In genomic region chr9:54699345-54700173, GRCm38 (mm10) we compare ENCODE assay signal across 8 mouse cellular contexts. TPM values are rescaled to one million over a fixed set of nuclear protein-coding genes. Genes with fewer than 3 reads are reported as not detected.
DNase-seq lines count a peak whose midpoint lies in the region; ATAC-seq lines count a peak whose summit lies in the region.

No protein-coding gene starts in this region.

- no peaks in the 10 kb centered on the region for H3K36me3 ChIP-seq in hindbrain, embryonic 13.5 days

- H3K9ac ChIP-seq in hindbrain, embryonic 13.5 days: peak overlapping the region; percentile 85

- peak; percentile 77 for DNase-seq in T-cell, adult 2 months (ENCODE audit: low spot score)
- DNase-seq in cerebellum, postnatal 25 days: peak; percentile 86 to 88
- peak; percentile 78 for DNase-seq in frontal cortex, postnatal 36 days (ENCODE audit: low spot score in 2 of 2)
- DNase-seq in layer of hippocampus, postnatal 36 days: peak; percentile 77 to 79
- DNase-seq in lung, postnatal 14 days: peak; percentile 83
- DNase-seq in retina, embryonic 14.5 days (ENCODE audit: low spot score): peak; percentile 71
- DNase-seq in thymus, postnatal 36 days: peak; percentile 34 to 46

- H3K4me2 ChIP-seq in hindbrain, embryonic 13.5 days: peak overlapping the region; percentile 86

- peak; percentile 80 for ATAC-seq in hindbrain, embryonic 13.5 days (ENCODE audit: low FRiP score)

- peaks cover 14% of the 10 kb centered on the region for H3K4me1 ChIP-seq in hindbrain, embryonic 13.5 days (replicated peaks)

- H3K4me3 ChIP-seq in hindbrain, embryonic 13.5 days: peak overlapping the region; percentile 65

- under 1% methylated on average over 91 of the region's 92 CpGs for WGBS in hindbrain, embryonic 13.5 days

- H3K9me3 ChIP-seq in hindbrain, embryonic 13.5 days: no peaks in the 10 kb centered on the region

- H3K27ac ChIP-seq in hindbrain, embryonic 13.5 days: no peak overlapping the region

- peaks cover 65% of the 10 kb centered on the region for H3K27me3 ChIP-seq in hindbrain, embryonic 13.5 days

RNA-seq across cellular contexts. Expression of gene Dnaja4, which starts 0.9 kb away (rescaled TPM):
- 4.8 and 7.2 TPM in 2 replicates for polyA plus RNA-seq in hindbrain, embryonic 13.5 days (2015; fragmentation: Nextera tagmentation; extraction: Ambion mirVana)
- total RNA-seq in layer of hippocampus, postnatal 36 days (2021): 10 to 100 TPM; 52.4 to 57.9 TPM

RNA-seq across cellular contexts. Expression of gene Wdr61, which starts 34.8 kb away (rescaled TPM):
- 110 and 112 TPM in 2 replicates for polyA plus RNA-seq in hindbrain, embryonic 13.5 days (2015; fragmentation: Nextera tagmentation; extraction: Ambion mirVana)
- 10 to 100 TPM; 60.9 to 62.5 TPM for total RNA-seq in layer of hippocampus, postnatal 36 days (2021)

RNA-seq across cellular contexts. Expression of gene Acsbg1, which starts 37.9 kb away (rescaled TPM):
- 14.2 and 15.6 TPM in 2 replicates for polyA plus RNA-seq in hindbrain, embryonic 13.5 days (2015; fragmentation: Nextera tagmentation; extraction: Ambion mirVana)
- total RNA-seq in layer of hippocampus, postnatal 36 days (2021): 100 to 1,000 TPM; 110 to 111 TPM
